Mouse (Mus musculus): ENCODE measurements around the gene R3hcc1l.
A peak's percentile ranks its signal among the peaks of the same experiment; 100 is the strongest.

The R3hcc1l gene

DNA sequence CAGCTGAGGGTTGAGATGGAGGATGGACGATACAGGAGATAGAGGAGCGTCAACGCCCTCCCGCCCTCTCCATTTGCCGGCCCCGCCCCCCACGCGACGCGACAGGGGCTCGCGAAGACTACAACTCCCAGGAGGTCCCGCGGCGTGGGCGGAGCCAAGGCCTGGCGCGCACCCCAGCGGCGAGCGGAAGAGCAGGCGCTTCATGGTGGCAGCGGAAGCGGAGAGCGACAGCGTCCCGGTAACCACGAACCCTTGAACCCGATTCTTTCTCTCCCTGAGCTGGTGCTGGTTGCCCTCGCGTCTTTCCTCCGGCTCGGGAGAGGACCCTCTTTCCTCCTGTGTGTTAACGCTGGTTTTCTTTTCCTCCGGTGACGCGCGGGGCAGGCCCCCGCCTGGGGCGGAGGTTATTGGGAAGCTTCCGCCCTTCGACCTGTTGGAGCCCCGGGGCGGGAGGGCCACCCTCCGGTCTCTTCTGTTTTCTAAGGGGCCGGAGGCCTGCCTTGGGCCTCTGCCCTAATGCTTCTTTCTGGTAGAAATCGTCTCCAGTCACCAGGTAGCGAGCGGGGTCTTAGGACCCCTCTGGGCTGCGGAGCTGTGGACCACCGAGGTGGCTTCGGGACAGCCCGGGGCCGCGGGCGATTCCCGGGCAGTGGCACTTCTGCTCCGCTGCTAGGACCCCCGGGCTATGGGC, at the start of gene R3hcc1l:
R3hcc1l (plus strand) TSS at position 140 of the 691 bp plus-strand sequence.
- peak; percentile 97 for DNase-seq

DNA sequence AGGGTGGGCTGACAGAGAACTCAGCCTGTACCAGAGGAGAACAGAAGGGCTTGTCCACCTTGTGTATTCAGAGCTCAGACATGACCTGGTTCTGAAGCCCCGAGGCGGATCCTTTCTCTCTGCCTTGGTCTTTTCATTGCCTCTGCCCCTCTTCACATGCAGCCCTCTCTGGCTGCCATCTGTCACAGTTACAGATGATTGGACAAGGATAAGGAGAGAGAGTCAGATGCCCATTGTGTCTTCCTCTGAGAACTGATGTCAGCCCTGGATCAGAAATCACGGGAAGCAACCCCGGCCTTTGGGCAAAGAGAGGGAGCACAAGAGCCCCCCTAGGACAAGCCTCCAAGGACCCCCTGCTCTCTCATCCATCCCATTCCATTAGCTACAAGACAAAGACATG, 47.0 kb upstream of the R3hcc1l start:
- DNase-seq = peak; percentile 23

DNA sequence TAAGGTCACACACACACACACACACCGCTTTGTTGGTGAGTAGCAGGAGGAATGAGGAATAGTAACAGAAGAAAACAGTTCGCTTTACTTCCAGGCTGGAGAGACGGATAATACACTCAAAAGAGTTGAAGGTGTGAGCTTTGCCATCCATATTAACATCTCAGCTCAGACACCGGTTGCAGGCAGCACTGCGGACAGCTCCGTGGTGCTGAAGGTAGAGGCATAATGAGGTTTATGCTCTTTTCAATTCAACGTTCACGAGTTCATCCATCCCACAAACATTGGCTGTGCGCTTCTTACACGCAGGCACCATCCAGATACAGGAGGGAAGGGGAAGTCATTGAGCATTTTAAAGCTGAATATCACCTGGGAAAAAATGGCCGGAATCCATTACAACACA, 45.7 kb upstream of the R3hcc1l start:
- no peak for DNase-seq

DNA sequence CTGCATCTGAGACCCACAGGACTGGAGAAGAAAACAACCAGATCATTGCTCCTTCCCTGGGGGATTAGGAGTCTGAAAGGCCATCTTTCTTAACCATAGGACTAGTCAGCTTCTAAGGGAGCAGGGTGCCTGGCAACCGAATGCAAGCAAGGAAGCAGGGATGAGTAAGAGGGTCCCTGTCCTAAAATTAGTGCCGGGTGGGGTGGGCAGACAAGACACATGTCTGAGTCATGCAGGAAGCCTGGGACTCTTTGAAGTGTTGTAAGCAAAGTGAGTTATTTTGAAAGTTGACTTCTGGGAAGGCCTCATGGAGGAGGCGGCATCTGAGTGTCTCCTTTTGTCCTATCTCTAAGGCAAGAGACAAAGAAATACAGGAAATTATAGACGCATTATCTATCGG, 40.8 kb upstream of the R3hcc1l start:
- DNase-seq = no peak

DNA sequence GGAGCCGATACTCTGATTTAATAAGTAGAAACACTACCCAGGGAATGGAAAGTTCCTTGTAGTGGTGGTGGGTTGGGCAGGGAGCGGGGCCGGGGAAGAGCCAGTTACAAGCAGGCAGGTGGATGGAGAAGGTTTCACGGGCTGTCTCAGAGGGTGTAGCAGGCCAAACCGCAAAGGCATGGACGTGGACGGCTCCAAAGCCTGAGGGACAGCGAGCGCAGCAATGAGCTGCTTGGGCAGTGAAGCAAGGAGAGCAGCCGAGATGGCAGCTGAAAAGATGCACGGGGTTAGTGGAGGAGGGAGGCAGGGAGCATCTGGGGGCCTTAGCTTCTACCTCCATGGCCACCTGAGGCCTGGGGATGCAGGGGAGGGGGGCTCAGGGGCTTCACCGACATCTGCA, 40.3 kb upstream of the R3hcc1l start:
- no peak for DNase-seq

DNA sequence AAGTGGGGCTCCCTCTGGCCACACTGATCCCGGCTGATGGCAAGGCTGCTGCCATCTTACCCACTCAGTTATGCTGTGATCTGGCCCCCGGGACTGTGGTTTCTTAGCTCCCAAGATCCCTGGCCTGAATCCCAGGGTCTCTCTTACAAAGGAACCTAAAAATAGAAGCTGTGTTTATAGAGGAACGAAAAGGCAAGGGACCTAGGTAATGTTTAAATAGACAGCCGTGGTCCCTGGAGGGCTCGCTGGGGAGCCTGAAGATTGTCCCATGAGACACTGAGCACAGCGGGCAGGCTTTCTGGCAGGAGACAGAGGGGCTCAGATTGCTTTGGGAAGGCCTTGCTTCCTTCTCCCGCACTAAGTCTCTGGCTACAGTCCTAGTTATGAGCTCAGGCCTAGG, 33.1 kb upstream of the R3hcc1l start:
- no peak for DNase-seq

DNA sequence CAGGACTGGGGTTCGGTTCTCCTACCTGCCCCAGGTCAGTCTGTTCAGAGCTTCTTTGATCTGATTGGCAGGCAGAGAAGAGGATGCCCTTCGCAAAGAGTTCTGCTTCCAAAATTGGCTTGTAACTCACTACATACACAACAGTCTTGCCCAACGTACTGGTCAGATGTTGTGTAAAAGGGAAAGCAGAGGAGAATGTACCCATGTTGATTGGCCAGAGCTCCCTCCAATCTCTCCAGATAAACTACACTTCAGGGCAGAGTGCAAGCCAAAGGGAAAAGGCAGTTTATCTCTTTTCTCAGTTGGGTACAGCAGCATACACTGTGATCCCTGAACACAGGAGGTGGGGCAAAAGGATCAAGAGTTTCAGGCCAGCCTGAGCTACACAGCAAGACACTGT, 31.3 kb upstream of the R3hcc1l start:
- no peak for DNase-seq

DNA sequence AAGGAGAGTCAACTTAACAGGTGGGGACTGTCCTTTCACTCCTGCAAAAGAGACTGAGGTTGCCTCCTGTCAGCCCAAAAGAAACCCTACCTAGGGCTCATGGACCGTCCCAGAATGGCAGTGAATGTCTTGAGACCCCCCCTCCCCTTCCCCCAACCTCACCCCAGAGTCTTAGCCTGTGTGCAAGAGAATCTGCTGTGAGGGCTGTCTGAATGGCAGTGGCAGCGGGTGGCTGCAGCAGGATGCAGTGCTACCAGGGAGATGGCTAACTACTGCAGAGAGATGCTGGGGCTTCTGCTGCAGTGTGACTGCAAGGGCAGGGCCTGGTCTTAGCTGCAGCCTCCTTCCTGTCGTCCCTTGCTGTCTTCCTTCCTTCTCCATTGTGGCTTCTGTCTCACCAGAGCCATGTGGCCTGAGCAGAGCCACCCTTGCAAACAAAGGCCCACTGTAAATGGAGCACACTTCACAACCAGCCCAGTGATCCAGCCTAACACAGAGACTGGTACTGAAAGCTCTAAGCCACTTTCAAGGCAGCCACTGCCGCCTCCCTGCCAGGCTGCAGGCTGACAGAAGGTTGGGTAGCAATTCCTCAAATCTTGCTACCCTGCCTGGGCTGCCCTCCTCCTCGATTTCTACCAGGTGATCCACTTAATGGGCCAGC, 25.2 kb upstream of the R3hcc1l start:
- peak; percentile 13 for DNase-seq

DNA sequence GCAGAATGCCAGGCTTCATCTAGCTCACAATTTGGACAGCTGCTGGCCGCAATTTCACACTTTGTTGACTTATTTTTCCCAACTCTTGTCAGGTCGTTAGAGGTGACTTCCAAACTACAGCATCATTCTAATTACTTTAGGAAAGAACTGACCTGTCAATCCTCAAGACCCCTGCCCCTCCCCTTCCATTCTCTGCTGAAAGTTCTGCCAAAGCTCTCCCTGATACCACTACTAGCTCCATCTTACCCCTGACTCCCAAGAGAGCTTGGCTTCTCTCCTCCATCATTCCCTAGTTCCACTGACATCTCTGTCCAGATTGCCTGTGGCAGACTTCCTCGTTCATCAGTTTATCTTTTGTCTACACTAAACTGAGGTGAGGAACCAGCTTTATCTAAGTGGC, 14.4 kb upstream of the R3hcc1l start:
- no peak for DNase-seq

DNA sequence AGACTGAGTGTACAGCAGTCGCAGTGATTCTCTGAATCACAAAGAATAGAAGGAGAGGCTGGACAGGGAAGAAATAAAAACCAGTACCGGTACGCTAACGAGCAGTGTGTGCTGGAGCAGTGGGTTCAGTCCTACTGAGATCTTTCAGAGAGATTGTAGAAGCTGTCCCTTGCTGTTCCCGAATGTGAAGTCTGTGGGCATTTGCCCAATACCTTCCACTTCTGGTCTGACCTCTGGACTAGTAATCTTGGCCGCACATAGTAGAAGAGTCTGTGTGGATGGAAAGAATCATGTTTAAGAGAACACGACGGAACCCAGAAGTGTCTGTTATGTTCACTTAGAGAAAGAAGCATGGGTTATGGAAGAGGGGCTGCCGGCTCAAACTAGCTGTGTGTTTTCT, 8.9 kb upstream of the R3hcc1l start:
- DNase-seq = no peak

DNA sequence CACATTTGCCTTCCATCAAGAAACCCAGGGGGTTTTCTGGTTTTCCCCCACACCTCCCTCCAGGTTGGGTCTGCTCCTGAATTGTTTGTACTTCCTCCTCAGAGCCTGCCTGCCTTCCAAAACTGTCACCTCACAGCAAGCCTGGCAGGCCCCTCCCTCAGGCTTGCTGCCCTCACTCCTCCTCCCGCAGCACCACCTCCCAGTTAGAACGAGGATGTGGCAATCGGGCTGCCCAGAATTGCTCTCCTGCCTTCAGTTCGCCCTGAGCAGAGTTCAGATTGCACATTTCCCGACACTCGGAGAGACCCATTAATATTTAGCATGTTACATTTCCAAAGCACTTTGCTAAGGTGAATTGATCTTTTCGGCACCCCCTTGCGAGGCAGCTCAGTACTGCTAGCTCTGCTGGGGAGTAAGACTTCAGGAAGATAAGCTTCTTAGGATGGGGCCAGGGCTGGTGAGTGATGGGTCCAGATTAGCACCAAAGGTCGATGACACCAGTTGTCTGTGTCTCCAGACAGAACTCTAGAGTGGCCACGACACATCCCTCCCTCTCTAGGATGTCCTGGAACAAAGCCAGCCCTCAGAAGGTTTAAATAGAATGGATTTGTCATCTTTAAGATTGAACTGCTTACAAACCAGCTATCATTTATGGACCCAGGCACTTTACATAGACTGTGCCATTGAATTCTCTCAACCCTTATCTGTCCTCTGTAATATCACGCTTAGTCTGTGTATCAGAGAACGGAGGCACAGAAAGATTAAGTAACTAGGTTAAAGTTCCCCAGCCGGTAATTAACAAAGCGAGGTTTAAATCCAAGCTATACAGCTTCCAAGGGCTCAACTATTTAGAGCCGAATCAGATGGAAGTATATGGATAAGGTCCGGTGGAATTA, 8.0 kb upstream of the R3hcc1l start:
- no peak for DNase-seq

DNA sequence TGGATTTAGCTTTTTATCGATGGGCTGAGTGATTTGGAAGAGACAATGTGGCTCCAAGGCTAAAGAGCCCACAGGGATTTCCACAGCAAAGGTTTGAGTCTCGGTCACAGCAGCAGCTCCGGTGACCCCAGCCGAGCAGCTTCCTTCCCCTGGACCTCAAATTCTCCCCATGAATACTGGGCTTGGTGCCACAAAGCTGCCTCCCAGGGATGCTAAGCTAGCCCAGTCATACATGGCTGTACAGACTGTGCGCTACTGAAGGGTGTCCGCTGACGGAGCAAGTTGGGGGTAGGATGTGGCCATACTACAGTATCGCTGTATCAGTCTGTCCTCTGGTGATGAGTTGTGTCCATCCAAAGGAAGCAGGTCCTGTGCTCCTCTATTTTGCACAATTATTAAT, 2.9 kb upstream of the R3hcc1l start:
- DNase-seq = no peak

DNA sequence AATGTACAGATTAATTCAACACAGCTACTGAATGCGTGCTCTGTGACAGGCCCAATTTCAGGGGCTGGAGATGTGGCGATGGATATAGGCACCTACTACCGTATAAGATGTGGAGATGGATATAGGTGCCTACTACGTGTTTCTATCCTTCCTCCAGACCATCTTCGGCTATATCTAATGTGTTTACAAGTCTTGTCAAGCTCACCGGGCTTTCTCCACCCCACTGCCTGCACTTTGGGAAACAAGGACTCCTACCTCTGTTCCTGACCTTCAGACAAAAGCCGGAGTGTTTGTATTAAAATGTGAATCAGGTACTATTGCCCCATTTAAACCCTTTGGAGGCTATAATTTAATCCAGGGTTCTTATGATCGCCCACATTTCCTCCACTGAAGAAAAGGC, 2.4 kb upstream of the R3hcc1l start:
- DNase-seq = no peak

DNA sequence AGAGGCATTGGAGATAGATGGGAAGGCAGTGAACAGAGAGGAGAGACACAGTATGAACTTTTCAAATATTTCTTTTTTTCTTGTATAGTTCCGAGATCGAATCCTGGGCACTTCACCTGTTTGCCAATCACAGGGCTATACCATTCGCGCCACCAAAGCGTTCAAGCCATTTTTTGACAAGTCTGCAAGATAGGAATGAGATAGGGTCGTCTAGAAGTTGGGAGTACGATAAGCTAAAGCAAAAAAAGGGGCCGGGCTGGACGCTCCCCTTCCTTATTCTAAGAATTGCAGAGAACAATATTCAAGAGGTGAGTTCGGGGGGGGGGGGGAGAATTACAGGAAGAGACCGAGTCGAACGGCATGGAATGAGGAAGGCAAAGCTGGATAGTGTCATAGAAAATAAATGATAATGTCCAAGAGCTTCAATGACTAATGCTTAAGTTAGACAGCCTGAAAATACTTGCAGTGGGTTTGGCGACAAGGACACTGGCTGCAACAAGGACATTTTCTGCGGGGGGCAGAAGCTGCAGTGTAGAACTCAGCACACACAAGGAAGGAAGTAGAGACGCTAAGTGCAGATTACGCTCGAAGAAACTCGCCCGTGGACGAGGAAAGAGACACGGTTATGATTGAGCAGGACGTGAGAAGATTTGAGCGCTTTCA, 471 bp upstream of the R3hcc1l start:
- DNase-seq = peak; percentile 21

DNA sequence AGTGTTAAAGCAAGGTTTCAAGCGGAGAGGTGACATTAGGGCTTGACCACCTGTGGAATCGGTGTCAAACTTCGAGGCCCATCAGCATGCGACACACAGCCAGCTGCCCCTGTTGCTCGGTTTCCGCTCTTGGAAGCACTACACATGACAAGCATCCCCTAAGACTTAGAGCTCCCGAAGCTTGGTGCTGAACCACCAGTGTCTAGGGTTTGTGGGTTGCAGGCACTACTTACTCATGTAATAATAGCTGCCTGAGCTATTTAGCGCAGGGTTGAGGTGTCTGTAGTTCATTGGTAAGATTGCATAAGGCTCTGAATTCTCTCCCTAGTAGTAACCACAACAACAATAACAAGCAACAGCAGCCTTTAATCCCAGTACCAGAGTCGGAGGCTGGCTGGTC, 1.2 kb downstream of the R3hcc1l start:
- no peak for DNase-seq

DNA sequence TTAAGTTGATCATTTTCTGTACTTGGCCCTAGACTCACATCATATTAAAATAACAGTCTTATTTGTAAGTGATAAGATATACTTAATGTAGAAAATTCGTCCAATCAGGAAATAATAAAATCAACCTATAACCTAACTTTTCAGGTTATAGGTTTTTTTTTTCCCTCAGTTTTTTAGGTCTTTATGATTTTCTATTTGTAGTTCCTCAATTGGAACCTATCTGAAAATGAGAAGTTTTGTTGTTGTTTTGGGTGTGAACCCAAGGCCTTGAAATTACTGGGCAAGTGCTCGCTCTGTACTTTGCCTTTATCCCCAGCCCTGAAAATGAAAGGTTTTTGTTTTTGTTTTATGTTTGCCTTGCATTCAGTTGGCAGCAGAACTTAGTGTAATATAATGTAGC, 6.1 kb downstream of the R3hcc1l start:
- no peak for DNase-seq

DNA sequence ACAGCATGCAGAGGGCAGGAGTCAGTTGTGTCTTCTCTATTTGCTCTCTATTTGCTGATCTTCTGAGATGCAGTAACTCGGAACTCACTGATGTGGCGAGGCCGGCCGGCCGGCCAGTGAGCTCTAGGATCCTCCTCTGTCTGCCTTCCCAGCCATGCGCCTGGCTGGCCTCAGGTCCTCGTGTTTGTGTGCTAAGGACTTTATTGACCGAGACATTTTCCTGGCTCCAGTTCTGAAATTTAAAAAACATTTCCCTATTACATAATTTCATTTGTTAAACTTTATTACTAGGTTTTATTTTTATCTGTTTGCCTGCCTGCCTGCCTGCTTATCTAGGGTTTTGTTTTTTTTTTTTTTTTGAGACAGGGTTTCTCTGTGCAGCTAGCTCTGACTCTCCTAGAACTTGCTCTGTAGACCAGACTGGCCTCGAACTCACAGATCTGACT, 11.5 kb downstream of the R3hcc1l start:
- DNase-seq = no peak

DNA sequence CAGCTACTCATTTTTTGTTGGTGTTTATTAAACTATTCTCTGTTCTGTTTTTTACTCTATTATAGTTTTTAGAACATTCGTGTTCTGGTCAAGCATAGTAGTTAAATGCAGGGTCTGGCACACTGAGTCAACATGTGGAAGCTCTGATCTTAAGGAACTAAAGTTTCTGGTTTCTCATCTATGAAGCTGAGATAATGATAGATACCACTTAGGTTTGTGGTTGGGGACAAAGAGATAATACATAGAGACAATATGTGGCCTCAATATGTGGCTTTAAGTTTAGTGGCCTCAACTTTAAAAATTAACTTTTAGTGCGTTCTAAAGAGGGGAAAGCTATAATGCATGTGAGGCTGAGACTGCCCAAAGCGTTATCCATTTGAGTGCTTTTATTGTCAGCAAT, 15.9 kb downstream of the R3hcc1l start:
- no peak for DNase-seq

DNA sequence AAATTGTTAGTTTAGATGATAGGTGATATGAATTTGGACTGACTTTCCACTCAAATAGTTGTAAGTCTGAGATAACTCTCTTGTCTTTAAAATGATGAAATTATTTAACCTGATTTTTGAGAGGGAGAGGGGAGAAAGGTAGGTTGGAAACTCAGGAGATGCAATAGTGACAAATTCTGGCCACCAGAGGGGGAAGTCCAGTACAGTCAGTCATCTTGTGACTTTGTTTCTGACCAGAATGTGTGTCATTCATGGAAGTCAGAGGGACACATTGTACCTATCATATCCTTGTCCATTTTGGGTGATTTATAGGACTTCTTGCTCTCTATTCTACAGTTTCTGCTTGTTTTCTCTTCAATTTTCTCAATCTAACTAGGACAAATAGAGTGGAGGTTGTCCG, 19.0 kb downstream of the R3hcc1l start:
- DNase-seq = no peak

DNA sequence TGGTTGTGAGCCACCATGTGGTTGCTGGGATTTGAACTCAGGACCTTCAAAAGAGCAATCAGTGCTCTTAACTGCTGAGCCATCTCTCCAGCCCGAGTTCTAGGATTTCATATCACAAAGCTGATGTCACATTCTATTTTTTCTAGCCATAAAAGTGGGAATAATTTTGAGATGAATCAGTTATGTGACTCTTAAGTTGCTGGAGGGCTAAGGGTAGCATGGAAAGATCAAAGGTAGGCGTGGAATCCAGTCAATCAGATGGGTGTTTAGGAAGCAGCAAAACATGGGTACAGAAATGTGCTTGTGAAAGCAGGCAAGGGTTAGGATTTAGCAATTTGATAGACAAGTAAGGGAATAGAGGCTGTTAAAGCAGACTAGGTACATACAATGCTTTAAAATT, 20.4 kb downstream of the R3hcc1l start:
- DNase-seq = no peak

DNA sequence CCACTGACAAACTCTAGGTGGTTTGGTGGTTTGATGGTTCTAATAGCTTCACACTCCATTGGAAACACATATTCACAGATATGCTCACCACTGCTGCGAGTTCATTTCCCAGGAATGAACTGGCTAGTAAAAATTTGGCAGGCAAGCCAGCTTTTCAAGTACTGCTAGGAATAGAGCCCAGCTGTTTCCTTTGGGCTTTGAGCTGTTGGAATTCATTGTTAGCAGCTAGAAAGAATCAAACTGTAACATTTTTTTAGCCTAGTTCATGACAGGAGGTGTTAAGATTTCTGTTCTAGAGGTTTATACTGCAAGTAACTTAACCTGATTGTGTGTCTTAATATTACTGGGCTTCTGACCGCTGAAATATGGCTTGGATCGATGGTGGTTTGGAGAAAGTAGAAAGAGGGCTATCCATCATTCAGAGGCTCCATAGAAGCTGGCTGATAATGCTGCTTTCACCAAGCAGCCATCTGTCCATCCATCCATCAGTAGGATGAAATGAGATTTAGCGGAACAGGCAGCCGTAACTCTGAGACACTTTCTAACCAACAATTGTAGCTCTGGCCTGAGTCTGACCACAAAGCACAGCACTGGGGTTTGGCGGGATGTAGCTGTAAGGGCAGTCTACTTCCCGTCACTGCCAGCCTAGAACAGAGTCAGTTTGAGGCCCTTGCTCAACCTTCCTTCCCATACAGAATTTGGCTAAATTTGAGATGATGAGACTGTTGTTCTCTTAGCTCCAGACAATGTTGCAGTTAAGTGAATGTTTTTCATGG, 21.0 kb downstream of the R3hcc1l start:
- no peak for DNase-seq

DNA sequence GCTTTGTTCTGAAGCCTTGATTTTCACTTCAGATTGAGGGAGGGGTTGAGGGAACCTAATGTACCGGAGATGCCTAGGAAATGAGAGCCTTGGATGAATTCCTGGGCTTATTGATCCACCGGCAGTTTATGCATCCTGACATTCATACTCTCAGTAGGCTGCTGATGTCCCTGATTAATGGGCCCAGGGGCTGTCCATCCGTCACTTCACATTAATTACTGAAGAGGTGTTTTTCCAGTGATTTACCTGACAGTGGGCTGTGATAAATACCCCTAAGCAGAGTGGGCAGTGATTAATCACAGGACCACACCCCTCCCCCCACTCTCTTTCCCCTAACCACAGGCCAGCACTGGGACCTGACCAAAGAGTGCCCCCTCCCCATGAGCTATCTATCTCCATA, 22.1 kb downstream of the R3hcc1l start:
- DNase-seq = no peak

DNA sequence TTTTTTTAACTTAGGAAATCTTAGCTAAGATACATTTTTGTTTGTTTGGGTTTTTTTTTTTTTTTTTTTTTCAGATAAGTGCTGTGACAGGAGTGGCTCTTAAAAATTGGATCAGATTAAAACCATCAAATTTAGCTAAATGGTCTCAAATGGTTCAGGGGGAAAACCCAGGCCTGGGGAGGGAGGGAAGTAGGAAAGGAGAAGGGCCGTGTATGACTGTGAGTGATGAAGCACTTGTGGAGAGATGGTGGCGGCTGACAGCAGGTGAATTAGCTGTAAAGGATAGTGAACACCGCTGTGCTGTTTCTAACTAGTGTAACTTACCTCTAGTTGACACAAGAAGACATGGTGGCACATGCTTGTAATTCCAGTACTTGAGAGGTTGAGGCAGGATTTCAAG, 40.1 kb downstream of the R3hcc1l start:
- no peak for DNase-seq

Data from cerebellum, adult 11-12 months (tissue).